Mouse (Mus musculus) bone marrow, adult 2 months (tissue): ENCODE data around the gene Abcb8. TPM values are rescaled to one million over a fixed set of nuclear protein-coding genes. Genes with fewer than 3 reads are reported as not detected.

ENCODE experiments used
- H3K27ac ChIP-seq: fragments of 200-500 bp; 2 replicates; pipeline ENCODE4 v1.5.1; 2012; ENCODE audit warnings: low read depth, mild to moderate bottlenecking, control low read depth, inconsistent platforms, low read length; ENCODE audit not compliant: control insufficient read depth, poor library complexity, insufficient read depth
- H3K4me1 ChIP-seq: fragments of 200-500 bp; 2 replicates; pipeline ENCODE4 v1.6.1; 2011; ENCODE audit warnings: low read length; ENCODE audit not compliant: control insufficient read depth, insufficient read depth
- H3K4me3 ChIP-seq: fragments of 200-500 bp; replicated peaks from 2 replicates; pipeline ENCODE3; 2011; ENCODE audit warnings: mild to moderate bottlenecking, low read depth, low read length, control low read depth; ENCODE audit not compliant: control insufficient read depth
- CTCF ChIP-seq: fragments of 200-500 bp; IDR thresholded peaks from 2 replicates; pipeline ENCODE4 v1.5.1; 2011; ENCODE audit warnings: low read length, control low read depth; ENCODE audit not compliant: control insufficient read depth, insufficient read depth
- POLR2A ChIP-seq: fragments of 200-500 bp; IDR thresholded peaks from 2 replicates; pipeline ENCODE4 v1.6.1; 2011; ENCODE audit warnings: low read depth, mild to moderate bottlenecking, control low read depth, low read length, borderline replicate concordance; ENCODE audit not compliant: control insufficient read depth
- WGBS: fragments of 180-500 bp; shearing (Covaris S2); methylation state at CpG from one replicate; pipeline ENCODE4 v1.1.7; 2018; 5-methylcytosine and 5-hydroxymethylcytosine counted together
- polyA plus RNA-seq: library from polyadenylated mRNA; stranded (reverse); fragments of >200 nt; gene quantifications from 2 replicates; pipeline ENCODE4 v1.2.4, GENCODE M21; 2011; ENCODE audit warnings: low replicate concordance; ENCODE audit not compliant: missing spikeins, insufficient read depth, insufficient read length

The Abcb8 gene
- 10.2 and 11.2 TPM in 2 replicates for polyA plus RNA-seq

GRCm38 (mm10) chr5:24393392-24393997 is at the start of gene Abcb8:
Gene Abcb8, plus strand, starts transcription at chr5:24393663.
- Histone ChIP-seq H3K4me1 (no peaks in the 10 kb centered on the region; the same call in 1 of the 2 replicates), H3K4me3 (peak within 1 kb of the TSS; percentile 86), H3K27ac (peak within 1 kb of the TSS; percentile 61)
- TF ChIP-seq CTCF (peak; percentile 94), POLR2A (no peak)
- WGBS, result 7% methylated on average over 7 of the region's 7 CpGs

GRCm38 (mm10) chr5:24343977-24344436 is 49.5 kb upstream of the Abcb8 start:
- whole genome bisulfite sequencing, result 26% methylated on average over 2 of the region's 2 CpGs
- Histone ChIP-seq H3K4me3 (no peak overlapping the region), H3K27ac (no peak overlapping the region), H3K4me1 (no peaks in the 10 kb centered on the region)
- TF ChIP-seq CTCF (no peak), POLR2A (no peak)

GRCm38 (mm10) chr5:24344477-24345051 is 48.9 kb upstream of the Abcb8 start:
- H3K4me3 ChIP-seq, result no peak overlapping the region
- TF ChIP-seq POLR2A (peak; percentile 30; the same call in 1 of the 2 replicates), CTCF (no peak)
- no peaks in the 10 kb centered on the region for H3K4me1 ChIP-seq
- peak overlapping the region; percentile 6; the same call in 1 of the 2 replicates for H3K27ac ChIP-seq
- WGBS, result 5% methylated on average over 12 of the region's 12 CpGs

GRCm38 (mm10) chr5:24346313-24346712 is 47.1 kb upstream of the Abcb8 start:
- TF ChIP-seq POLR2A (no peak), CTCF (no peak)
- 68% methylated on average over 7 of the region's 7 CpGs for WGBS
- Histone ChIP-seq H3K4me3 (no peak overlapping the region), H3K4me1 (no peaks in the 10 kb centered on the region), H3K27ac (no peak overlapping the region)

- H3K27ac ChIP-seq, result no peak overlapping the region
- H3K4me1 ChIP-seq, result no peaks in the 10 kb centered on the region; the same call in 1 of the 2 replicates
- TF ChIP-seq POLR2A, result no peak
- TF ChIP-seq CTCF, result no peak
- WGBS, result 77% methylated on average over 7 of the region's 7 CpGs
- no peak overlapping the region for H3K4me3 ChIP-seq
Measured at GRCm38 (mm10) chr5:24347186-24347875, 46.1 kb upstream of the Abcb8 start.

- under 1% methylated on average over 41 of the region's 41 CpGs for WGBS
- H3K27ac ChIP-seq, result no peak overlapping the region
- H3K4me1 ChIP-seq, result no peaks in the 10 kb centered on the region; the same call in 1 of the 2 replicates
- no peak for TF ChIP-seq CTCF
- peak; percentile 35; the same call in 1 of the 2 replicates for TF ChIP-seq POLR2A
- H3K4me3 ChIP-seq, result peak overlapping the region; percentile 49
Measured at GRCm38 (mm10) chr5:24348128-24348527, 45.3 kb upstream of the Abcb8 start.

- no peak overlapping the region; the same call in 1 of the 2 replicates for H3K27ac ChIP-seq
- H3K4me1 ChIP-seq, result no peaks in the 10 kb centered on the region; the same call in 1 of the 2 replicates
- TF ChIP-seq POLR2A (no peak), CTCF (no peak)
- no peak overlapping the region for H3K4me3 ChIP-seq
- under 1% methylated on average over 30 of the region's 30 CpGs for WGBS
Measured at GRCm38 (mm10) chr5:24348546-24348945, 44.9 kb upstream of the Abcb8 start.

GRCm38 (mm10) chr5:24350073-24350472 is 43.4 kb upstream of the Abcb8 start:
- Histone ChIP-seq H3K4me1 (no peaks in the 10 kb centered on the region; the same call in 1 of the 2 replicates), H3K27ac (no peak overlapping the region), H3K4me3 (no peak overlapping the region)
- WGBS, result 65% methylated on average over 3 of the region's 3 CpGs
- TF ChIP-seq CTCF (no peak), POLR2A (no peak)
